Mouse (Mus musculus) cerebellum, adult 11-12 months (tissue): ENCODE results near the gene Gpr146.

Source experiments
- DNase-seq: peaks from one replicate; pipeline ENCODE4 v3.0.0; 2022

Gene Gpr146

GRCm38 (mm10) chr5:139404801-139405401 lies 27.4 kb downstream of the Gpr146 start, which contains the start of gene C130050O18Rik:
TSS of gene C130050O18Rik (plus strand) at chr5:139405280.
- DNase-seq: no peak

- no peak for DNase-seq
Measured at GRCm38 (mm10) chr5:139405478-139405877, 28.0 kb downstream of the Gpr146 start.

- DNase-seq: no peak
Measured at GRCm38 (mm10) chr5:139405953-139406352, 28.5 kb downstream of the Gpr146 start.

- no peak for DNase-seq
Measured at GRCm38 (mm10) chr5:139407121-139407885, 29.8 kb downstream of the Gpr146 start.

- no peak for DNase-seq
Measured at GRCm38 (mm10) chr5:139408511-139408910, 31.0 kb downstream of the Gpr146 start.

- no peak for DNase-seq
Measured at GRCm38 (mm10) chr5:139409412-139409811, 31.9 kb downstream of the Gpr146 start.

GRCm38 (mm10) chr5:139410056-139410455 lies 32.6 kb downstream of the Gpr146 start:
- DNase-seq: no peak

- DNase-seq: peak; percentile 69
Measured at GRCm38 (mm10) chr5:139411117-139411516, 33.6 kb downstream of the Gpr146 start.

GRCm38 (mm10) chr5:139411665-139412314 lies 34.3 kb downstream of the Gpr146 start:
- DNase-seq: no peak

GRCm38 (mm10) chr5:139413545-139413944 lies 36.0 kb downstream of the Gpr146 start:
- no peak for DNase-seq

- DNase-seq: no peak
Measured at GRCm38 (mm10) chr5:139415001-139415400, 37.5 kb downstream of the Gpr146 start.

- DNase-seq: no peak
Measured at GRCm38 (mm10) chr5:139416942-139417341, 39.4 kb downstream of the Gpr146 start.

- DNase-seq: no peak
Measured at GRCm38 (mm10) chr5:139417480-139417879, 40.0 kb downstream of the Gpr146 start.

GRCm38 (mm10) chr5:139418110-139418509 lies 40.6 kb downstream of the Gpr146 start:
- DNase-seq: no peak

GRCm38 (mm10) chr5:139418633-139419032 lies 41.1 kb downstream of the Gpr146 start:
- no peak for DNase-seq

GRCm38 (mm10) chr5:139423026-139423865 lies 45.7 kb downstream of the Gpr146 start, which contains the start of gene Gper1:
TSS of gene Gper1 (plus strand) at chr5:139423151.
- DNase-seq: peak; percentile 76

GRCm38 (mm10) chr5:139425198-139425597 lies 47.7 kb downstream of the Gpr146 start:
- no peak for DNase-seq

- DNase-seq: no peak
Measured at GRCm38 (mm10) chr5:139427001-139427400, 49.5 kb downstream of the Gpr146 start.

- peak; percentile 51 for DNase-seq
Measured at GRCm38 (mm10) chr5:139427989-139428388, 50.5 kb downstream of the Gpr146 start.

- no peak for DNase-seq
Measured at GRCm38 (mm10) chr5:139429818-139430341, 52.4 kb downstream of the Gpr146 start.

GRCm38 (mm10) chr5:139432333-139432732 lies 54.8 kb downstream of the Gpr146 start:
- no peak for DNase-seq

GRCm38 (mm10) chr5:139432747-139433508 lies 55.4 kb downstream of the Gpr146 start:
- no peak for DNase-seq
